Mouse (Mus musculus): ENCODE results near the gene 4930512M02Rik.

The 4930512M02Rik gene

GRCm38 (mm10) chr11:11564266-11565044 is 63.2 kb downstream of the 4930512M02Rik start:
- DNase-seq: peak; percentile 8

DNA sequence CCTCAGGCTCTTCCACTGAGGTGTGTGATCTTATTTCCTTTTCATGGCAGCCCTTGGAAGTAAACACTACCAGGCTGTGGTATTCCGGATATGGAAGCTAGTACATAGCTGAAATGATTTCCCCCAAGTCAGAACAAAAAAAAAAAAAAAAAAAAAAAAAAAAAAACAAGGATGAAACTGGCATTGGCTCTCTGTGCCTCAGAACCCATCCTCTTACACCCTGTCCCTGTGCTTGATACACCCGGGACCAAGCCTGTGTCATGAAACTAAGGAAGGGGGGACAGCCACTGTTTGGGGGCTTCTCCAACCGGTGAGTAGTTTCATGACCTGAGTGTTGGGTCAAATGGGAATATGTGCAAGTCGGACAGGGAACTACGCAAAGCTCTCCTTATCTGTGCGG is 66.5 kb downstream of the 4930512M02Rik start:
- no peak for DNase-seq

DNA sequence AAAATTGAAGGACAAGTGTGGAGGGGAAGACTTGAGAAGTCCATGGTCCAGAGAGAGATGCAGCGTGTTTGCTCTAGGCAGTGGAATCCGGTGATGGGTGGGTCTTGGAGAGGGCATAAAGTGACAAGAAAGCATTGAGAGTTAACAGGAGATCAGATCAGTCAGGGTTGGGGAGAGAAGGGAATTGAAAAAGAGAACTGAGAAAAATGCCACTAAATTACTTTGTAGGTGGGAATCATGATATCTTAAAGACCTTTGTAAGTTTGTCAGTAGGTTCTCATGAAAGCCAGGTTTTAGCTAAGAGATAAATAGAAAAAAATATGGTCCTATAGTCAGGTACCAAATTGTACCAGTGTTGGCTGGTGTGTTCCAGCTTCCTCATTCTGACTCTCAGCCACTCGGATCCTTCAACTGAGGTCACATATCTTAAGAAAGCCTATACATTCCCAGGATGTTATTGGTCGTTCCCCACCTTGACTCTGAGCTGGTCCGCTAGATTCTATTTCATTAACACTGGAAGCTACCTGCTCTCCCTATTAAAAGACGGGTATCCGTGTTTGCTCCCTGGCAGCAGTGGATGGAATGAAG is 68.4 kb downstream of the 4930512M02Rik start:
- DNase-seq: no peak

DNA sequence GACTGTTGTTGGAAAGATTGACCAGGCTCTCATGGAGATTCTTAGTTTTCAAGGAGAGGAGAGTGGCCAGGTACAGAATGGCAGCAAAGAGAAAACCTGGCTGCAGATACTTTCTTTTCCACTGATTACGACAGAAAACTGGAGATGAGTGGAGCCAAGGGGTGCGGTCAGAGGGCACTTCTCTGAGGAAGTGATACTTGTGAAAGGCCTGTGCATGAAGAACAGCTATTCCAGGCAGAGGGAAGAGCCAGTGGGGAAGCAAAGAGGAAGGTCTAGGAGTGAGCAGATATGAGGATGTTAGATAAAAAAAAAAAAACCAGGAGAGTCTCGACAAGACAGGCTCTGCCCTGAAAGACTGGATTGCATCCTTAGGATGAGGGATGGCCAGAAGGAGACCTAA is 69.0 kb downstream of the 4930512M02Rik start:
- no peak for DNase-seq

- DNase-seq: peak; percentile 54
These were observed 70.3 kb downstream of the 4930512M02Rik start for GRCm38 (mm10) chr11:11557173-11557967.

DNA sequence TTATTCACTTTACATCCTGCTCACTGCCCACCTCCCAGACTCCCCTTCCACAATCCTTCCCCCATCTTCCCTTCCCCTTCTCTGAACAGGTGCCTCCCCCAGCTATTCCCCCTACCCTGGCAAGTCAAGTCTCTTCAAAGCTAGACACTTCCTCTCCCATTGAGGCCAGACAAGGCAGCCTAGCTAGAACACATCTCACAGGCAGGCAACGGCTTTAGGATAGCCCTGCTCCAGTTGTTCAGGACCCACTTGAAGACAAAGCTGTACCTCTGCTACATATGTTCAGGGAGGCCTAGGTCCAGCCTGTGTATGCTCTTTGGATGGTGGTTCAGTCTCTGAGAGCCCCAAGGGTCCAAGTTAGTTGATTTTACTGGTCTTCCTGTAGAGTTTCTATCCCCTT is 71.4 kb downstream of the 4930512M02Rik start:
- DNase-seq: no peak

GRCm38 (mm10) chr11:11555563-11555962 is 72.1 kb downstream of the 4930512M02Rik start:
- DNase-seq: no peak

- DNase-seq: no peak
These were observed 79.9 kb downstream of the 4930512M02Rik start for GRCm38 (mm10) chr11:11547597-11548240.

DNA sequence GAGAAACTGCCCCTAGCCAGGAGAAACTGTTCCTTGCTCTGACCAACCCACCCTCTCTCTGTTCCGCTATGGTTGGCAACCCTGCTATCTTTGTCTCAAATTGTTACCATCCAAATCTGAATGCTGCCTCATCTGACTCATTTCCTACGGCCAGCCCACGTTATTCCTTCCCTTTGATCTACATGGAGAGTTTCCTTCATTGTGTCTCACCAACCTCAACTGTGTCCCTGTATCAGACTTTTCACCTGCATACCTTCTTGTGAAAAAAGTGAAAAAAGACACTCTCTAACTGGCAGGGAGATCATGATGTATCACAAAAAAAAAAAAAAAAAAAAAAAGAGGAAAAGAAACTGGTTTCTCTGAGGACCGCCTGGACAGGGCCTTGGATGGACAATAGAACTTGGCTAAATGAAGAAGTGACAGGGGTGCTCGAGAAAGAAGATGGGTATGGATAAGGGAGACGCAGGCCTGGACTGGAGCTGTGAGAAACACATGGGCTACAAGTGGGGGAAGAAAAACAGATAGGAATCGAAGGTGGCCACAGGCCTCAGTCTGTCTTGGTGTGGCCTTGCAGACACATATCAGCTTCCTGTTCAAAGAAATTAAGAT is 80.6 kb downstream of the 4930512M02Rik start:
- DNase-seq: no peak

- no peak for DNase-seq
These were observed 81.7 kb downstream of the 4930512M02Rik start for GRCm38 (mm10) chr11:11545948-11546347.

All from lung, postnatal 10 days (tissue).